Comparison of ENCODE assay signal across 7 mouse cellular contexts in genomic region chr3:104637427-104638402, GRCm38 (mm10). TPM values are rescaled to one million over a fixed set of nuclear protein-coding genes. Genes with fewer than 3 reads are reported as not detected.
A peak's percentile ranks its signal among the peaks of the same experiment; 100 is the strongest.
DNase-seq lines count a peak whose midpoint lies in the region; ATAC-seq and TF ChIP-seq lines count a peak whose summit lies in the region.

No protein-coding gene starts in this region.

- TF ChIP-seq CTCF in thymus, adult 2 months (IDR thresholded peaks at IDR 0.05; ENCODE audit: borderline replicate concordance, control insufficient read depth, extremely low read depth, insufficient read depth, low read length, poor library complexity), result no peak

- peak; percentile 38 for ATAC-seq in frontal cortex, adult (ENCODE audit: low TSS enrichment)
- ATAC-seq in hindbrain, embryonic 14.5 days (ENCODE audit: low FRiP score), result peak; percentile 68

- H3K4me1 ChIP-seq in thymus, adult 2 months (replicated peaks; ENCODE audit: control insufficient read depth, insufficient read depth, low read length), result peaks cover 8% of the 10 kb centered on the region
- H3K4me1 ChIP-seq in hindbrain, embryonic 14.5 days (replicated peaks; ENCODE audit: control insufficient read depth, insufficient read depth, low read length), result peaks cover 8% of the 10 kb centered on the region; the same call in 1 of the 2 replicates

- 9% methylated on average over 38 of the region's 38 CpGs for WGBS in thymus, adult 2 months
- WGBS in hindbrain, embryonic 14.5 days, result 15% methylated on average over 38 of the region's 38 CpGs

- peak overlapping the region; percentile 85 for H3K4me3 ChIP-seq in thymus, adult 2 months (ENCODE audit: control insufficient read depth, insufficient read depth, low read length)
- peak overlapping the region; percentile 92 for H3K4me3 ChIP-seq in hindbrain, embryonic 14.5 days (replicated peaks; ENCODE audit: low read length)

- no peak for DNase-seq in thymus, adult 2 months
- no peak for DNase-seq in thymus, postnatal 36 days
- DNase-seq in c-Kit-negative CD71-positive TER-119-positive erythroid progenitor cells, embryonic 14.5 days (ENCODE audit: low read depth, low spot score), result peak; percentile 50
- DNase-seq in hindbrain, embryonic 14.5 days (ENCODE audit: low spot score), result peak; percentile 40
- DNase-seq in liver, result peak; percentile 68
- peak; percentile 64 for DNase-seq in naive thymus-derived CD4-positive, alpha-beta T cell, adult 2 months (ENCODE audit: low read depth)

- H3K27ac ChIP-seq in thymus, adult 2 months (ENCODE audit: control insufficient read depth, insufficient read depth, low read length), result peak overlapping the region; percentile 45; the same call in 1 of the 2 replicates
- no peak overlapping the region; the same call in 1 of the 2 replicates for H3K27ac ChIP-seq in hindbrain, embryonic 14.5 days

- peak overlapping the region; percentile 82 for H3K9ac ChIP-seq in hindbrain, embryonic 14.5 days

- peak overlapping the region; percentile 95 for H3K4me2 ChIP-seq in hindbrain, embryonic 14.5 days (replicated peaks)

- no peak for TF ChIP-seq POLR2A in thymus, adult 2 months (IDR thresholded peaks at IDR 0.05; ENCODE audit: control insufficient read depth, extremely low read depth, insufficient read depth, low read length, poor library complexity)

- no peaks in the 10 kb centered on the region for H3K27me3 ChIP-seq in thymus, adult 2 months (ENCODE audit: control insufficient read depth, insufficient read depth, low read length)
- no peaks in the 10 kb centered on the region for H3K27me3 ChIP-seq in hindbrain, embryonic 14.5 days (ENCODE audit: control insufficient read depth, insufficient read depth, low read length)

- H3K9me3 ChIP-seq in hindbrain, embryonic 14.5 days (ENCODE audit: control insufficient read depth, low read length), result no peaks in the 10 kb centered on the region

- no peaks in the 10 kb centered on the region for H3K36me3 ChIP-seq in thymus, adult 2 months (ENCODE audit: control insufficient read depth, insufficient read depth, low read length)
- no peaks in the 10 kb centered on the region for H3K36me3 ChIP-seq in hindbrain, embryonic 14.5 days (replicated peaks; ENCODE audit: control insufficient read depth, insufficient read depth)

RNA-seq across cellular contexts. Expression of gene Slc16a1, which starts 0.8 kb away (rescaled TPM):
- 54.9 and 80.5 TPM in 2 replicates for polyA plus RNA-seq in thymus, adult 2 months (2012; rRNA removed)
- polyA plus RNA-seq in hindbrain, embryonic 14.5 days (2014; fragmentation: Nextera tagmentation; extraction: Ambion mirVana), result 10.0 and 12.3 TPM in 2 replicates

Comparison
In these comparisons a context has a peak if more than half of its experiments do, and no peak if none do; other contexts are left out.
1. DNase-seq: peak in c-Kit-negative CD71-positive TER-119-positive erythroid progenitor cells, embryonic 14.5 days (single experiment), hindbrain, embryonic 14.5 days (single experiment), liver (single experiment) and naive thymus-derived CD4-positive, alpha-beta T cell, adult 2 months (single experiment); none in thymus, adult 2 months (single experiment) and thymus, postnatal 36 days (0 of 2).